Mouse (Mus musculus): ENCODE results near the gene Gpr183.

Gpr183 gene

GRCm38 (mm10) chr14:121964990-121965389 is at the start of gene Gpr183:
Gpr183 (minus strand) TSS chr14:121965195.
- DNase-seq (ENCODE audit: low read depth, low spot score): no peak

- DNase-seq (ENCODE audit: low read depth, low spot score): no peak
These were observed 48.5 kb upstream of the Gpr183 start for GRCm38 (mm10) chr14:122013417-122013951.

DNA sequence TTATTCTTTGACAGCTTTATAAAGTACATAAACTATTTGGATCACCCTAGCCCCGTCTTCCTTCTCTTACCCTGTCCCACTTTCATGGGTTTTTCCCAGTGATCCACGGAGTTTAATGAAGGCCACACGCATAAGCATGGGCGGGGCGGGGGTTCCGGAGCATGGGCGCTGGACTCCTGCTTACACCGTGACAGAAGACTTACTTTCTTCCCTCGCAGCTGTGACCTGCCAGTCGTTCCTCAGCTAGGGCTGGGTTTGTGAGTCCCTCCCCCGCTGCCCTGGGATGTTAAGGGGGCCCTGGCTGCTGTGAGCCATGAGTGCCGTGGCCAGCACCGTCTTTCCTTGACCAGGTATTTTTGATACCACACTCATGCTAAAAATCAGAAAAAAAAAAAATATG is 47.8 kb upstream of the Gpr183 start:
- no peak for DNase-seq (ENCODE audit: low read depth, low spot score)

DNA sequence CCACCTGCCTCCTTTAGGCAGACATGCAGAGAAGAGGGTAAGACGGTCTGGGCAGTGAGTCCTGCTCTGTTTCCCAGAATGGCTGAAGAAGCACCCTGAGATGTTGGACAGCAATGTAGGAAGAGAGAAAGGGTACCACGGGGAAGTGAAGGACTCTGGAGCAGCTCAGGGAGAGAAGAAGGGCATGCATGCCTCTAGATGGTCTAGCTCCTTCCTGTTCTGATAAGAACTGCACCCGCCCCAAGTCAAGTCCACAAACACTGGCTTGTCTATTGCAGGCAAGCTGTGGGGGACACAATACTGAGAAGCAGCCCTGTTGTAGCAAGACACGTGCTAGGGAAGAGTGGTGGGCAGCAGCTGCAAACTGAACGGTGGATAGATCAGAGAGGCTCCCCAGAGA is 47.2 kb upstream of the Gpr183 start:
- no peak for DNase-seq (ENCODE audit: low read depth, low spot score)

DNA sequence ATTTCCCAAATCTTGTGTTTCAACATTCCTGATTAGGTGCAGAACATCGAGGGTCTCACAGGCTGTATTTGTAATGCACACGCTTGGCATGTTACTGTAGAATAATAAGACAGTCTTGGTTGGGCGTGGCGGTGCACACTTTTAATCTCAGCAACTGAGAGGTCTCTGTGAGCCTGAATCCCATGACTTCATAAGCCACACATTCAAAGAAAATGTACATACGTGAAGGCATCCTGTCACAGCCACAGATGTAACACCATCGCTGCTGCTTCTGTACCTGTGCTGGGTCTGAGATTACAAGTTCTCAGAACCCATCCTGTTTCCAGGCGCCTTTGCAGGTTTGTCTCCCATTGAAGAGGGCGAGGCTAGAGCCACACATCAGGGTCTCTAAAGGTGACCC is 46.8 kb upstream of the Gpr183 start:
- no peak for DNase-seq (ENCODE audit: low read depth, low spot score)

DNA sequence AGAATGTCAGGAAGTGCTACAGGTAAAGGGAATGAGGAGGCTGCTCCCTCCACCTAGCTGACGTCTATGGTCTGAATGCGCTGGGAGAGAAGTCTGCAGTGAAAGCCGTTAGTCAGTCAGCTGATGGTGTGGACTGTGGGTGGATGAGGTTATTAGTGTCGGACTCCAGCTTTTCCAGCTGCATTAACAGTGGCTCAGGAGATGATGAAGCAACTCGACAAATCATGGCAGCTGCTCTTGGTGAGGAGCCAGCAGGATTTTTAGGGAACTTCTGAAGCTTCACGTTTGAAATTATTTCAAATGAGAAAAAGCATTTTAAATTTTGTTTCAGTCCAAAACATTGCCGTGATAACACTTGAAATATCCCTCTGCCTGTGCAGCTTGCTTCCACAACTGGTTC is 45.3 kb upstream of the Gpr183 start:
- DNase-seq (ENCODE audit: low read depth, low spot score): no peak

DNA sequence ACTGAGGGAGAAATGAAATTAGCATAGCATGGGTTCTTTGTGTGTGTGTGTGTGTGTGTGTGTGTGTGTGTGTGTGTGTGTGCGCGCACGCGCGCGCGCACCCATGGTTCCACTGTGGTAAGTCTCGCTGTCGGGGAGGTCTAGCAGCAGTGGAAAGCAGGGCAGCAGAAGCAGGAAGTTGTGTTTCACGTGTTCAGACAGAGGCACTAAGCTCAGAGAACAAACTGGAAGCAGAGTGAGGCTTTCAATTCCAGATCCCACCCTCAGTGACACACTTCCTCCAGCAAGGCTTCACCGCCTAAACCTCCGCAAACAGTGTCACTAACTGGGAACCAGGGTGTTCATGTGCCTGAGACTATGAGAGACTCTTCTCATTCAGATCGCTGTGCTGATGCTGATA is 44.5 kb upstream of the Gpr183 start:
- DNase-seq (ENCODE audit: low read depth, low spot score): no peak

- no peak for DNase-seq (ENCODE audit: low read depth, low spot score)
These were observed 43.3 kb upstream of the Gpr183 start for GRCm38 (mm10) chr14:122008261-122008660.

DNA sequence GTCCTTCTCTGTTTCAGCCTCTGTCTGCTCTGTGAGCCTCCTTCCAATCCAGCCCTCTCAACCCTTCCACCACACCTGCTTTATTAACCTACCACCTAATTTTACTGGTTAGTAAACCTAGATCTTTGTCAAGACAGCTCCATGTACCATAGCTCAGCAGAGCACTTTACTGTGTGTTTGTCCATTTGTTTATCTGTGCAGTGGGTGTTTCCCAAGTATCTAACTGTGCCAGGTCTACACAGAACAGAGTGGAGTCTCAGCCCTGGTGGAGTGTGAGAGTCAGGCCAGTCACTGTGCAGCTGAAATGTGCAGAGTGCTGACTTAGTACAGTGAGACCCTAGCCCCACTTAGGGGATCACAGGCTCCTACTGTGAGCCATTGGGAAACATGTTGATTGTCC is 38.8 kb upstream of the Gpr183 start:
- no peak for DNase-seq (ENCODE audit: low read depth, low spot score)

GRCm38 (mm10) chr14:122002224-122002623 is 37.2 kb upstream of the Gpr183 start:
- no peak for DNase-seq (ENCODE audit: low read depth, low spot score)

GRCm38 (mm10) chr14:122000346-122001105 is 35.5 kb upstream of the Gpr183 start:
- DNase-seq (ENCODE audit: low read depth, low spot score): no peak

DNA sequence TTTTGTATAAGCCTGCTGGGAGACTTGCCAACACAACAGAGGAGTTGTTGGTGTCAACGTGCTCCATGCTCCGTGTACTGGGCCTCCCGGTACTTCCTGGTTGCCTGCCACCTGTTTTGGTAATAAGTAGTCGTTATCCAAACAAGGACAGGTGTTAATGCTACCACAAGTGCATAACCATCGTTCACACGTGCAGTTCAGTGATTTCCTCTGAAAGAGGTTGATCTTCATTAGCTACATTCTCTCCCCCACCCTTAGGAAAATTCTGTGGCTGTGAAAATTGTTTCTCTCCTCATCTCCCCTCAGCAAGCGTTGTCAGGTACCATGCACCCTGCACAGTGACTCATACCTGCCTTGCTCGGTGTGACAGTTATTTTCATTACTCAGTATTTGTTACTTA is 34.5 kb upstream of the Gpr183 start:
- no peak for DNase-seq (ENCODE audit: low read depth, low spot score)

- DNase-seq (ENCODE audit: low read depth, low spot score): no peak
These were observed 31.8 kb upstream of the Gpr183 start for GRCm38 (mm10) chr14:121996786-121997185.

- no peak for DNase-seq (ENCODE audit: low read depth, low spot score)
These were observed 30.5 kb upstream of the Gpr183 start for GRCm38 (mm10) chr14:121995557-121995870.

GRCm38 (mm10) chr14:121994846-121995556 is 30.0 kb upstream of the Gpr183 start:
- no peak for DNase-seq (ENCODE audit: low read depth, low spot score)

- no peak for DNase-seq (ENCODE audit: low read depth, low spot score)
These were observed 29.2 kb upstream of the Gpr183 start for GRCm38 (mm10) chr14:121994171-121994700.

DNA sequence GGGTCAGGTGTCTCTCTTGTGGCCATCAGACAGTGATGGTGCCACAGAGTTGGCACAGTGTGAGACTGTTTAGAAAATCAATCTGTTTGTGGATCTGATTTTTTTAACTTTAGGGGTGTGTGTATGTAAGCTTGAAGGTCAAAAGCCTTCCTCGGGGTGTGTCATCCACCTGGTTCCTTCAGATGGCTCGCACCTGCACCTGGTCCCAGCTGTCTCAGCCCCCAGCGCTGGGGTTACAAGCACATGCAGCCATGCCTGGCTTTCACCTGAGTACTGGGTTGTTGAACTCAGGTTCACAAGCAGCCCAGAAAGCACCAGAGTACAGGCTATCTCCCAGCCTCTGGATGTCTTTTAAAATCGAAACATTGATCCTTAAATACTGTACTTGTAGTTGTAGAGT is 28.6 kb upstream of the Gpr183 start:
- DNase-seq (ENCODE audit: low read depth, low spot score): no peak

- DNase-seq (ENCODE audit: low read depth, low spot score): no peak
These were observed 27.6 kb upstream of the Gpr183 start for GRCm38 (mm10) chr14:121992395-121993280.

DNA sequence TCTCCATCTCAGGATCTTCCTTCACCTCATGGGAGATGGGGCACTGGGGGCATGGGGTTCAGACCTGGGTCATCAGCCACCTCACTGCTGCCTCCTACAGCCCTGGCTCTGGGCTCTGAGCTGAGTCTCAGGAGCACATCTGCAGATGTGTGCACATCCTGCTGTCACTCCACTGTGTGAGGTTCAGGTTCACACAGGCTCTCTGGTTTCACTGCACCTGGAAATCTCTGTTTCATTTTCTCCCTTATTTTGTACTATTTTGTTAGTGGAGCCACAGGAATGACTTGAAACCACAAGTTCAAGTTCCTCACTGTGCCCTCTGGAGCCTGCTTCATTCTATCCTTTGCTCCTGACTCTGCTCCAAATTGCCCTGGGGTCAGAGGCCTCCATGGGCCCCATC is 26.9 kb upstream of the Gpr183 start:
- no peak for DNase-seq (ENCODE audit: low read depth, low spot score)

- no peak for DNase-seq (ENCODE audit: low read depth, low spot score)
These were observed 25.9 kb upstream of the Gpr183 start for GRCm38 (mm10) chr14:121990897-121991296.

DNA sequence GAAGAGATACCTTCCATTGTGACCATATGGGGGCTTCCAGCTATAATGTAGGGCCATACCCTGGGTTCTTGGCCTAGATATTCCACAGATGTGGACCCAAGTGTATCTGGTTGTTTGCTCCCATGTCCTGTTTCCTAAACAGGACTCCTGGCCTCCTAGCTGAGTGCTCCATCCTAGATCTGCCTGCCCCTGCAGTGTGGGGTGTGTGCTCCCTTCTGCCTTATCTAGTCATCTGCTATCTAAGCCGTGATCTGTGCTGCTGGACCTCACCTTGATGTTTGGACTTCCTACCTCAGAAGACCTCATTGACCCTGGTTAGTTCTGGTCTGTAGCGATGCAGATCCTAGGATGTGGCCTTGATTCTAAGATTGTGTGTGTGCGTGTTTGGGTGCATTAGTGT is 24.9 kb upstream of the Gpr183 start:
- no peak for DNase-seq (ENCODE audit: low read depth, low spot score)

DNA sequence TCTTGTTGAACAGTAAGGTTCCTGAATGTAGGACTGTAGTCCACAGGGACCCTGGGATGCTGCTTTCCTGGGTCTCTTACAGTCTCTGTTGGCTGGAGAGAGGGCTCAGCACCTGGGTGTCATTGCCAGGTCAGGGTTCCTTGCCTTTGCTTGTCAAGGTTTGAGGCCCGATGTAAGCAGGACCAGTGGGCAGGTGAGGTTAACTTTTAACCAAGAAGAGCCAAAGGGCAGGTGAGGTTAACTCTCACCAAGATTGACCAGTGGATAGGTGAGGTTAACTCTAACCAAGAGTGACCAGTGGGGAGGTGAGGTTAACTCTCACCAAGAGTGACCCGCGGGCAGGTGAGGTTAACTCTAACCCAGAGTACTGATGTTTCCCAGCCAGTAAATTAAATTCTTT is 24.3 kb upstream of the Gpr183 start:
- DNase-seq (ENCODE audit: low read depth, low spot score): no peak
